Mouse (Mus musculus): ENCODE measurements around the gene Dpysl5. TPM values are rescaled to one million over a fixed set of nuclear protein-coding genes. Genes with fewer than 3 reads are reported as not detected.

Dpysl5 gene
- polyA plus RNA-seq, 1 experiment from 2014 or later: 89.1 TPM

DNA sequence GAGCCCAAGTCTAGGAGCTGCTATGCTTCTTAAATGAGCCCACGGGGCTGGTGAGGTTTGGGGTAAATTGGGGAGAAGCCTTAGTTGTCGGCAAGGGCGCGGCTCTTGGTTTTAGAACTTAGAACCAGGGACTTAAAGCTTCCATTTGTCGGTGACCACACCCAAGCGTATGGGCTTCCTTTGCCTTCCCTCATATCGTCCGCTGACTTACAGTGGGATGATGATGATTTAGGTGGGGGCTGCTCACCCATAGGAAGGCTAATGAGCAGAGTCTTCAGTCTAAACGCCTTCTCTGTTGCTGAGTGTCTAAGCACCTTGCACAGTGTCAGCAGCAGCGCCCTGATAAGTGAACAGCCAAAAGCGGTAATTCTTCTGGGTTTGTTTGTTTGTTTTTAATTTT is 2.3 kb downstream of the Dpysl5 start:
- H3K4me1 ChIP-seq (ENCODE audit: control insufficient read depth, insufficient read depth, low read length): peaks cover 27% of the 10 kb centered on the region
- H3K9ac ChIP-seq (ENCODE audit: low read length): peak overlapping the region; percentile 95
- peak overlapping the region; percentile 75 for H3K27ac ChIP-seq (ENCODE audit: low read depth, low read length)
- no peaks in the 10 kb centered on the region for H3K27me3 ChIP-seq (ENCODE audit: control insufficient read depth, insufficient read depth, low read length)
- peak overlapping the region; percentile 82 for H3K4me2 ChIP-seq
- no peaks in the 10 kb centered on the region for H3K9me3 ChIP-seq (ENCODE audit: control insufficient read depth, low read length)
- 17% methylated on average over 11 of the region's 11 CpGs for WGBS
- no peaks in the 10 kb centered on the region for H3K36me3 ChIP-seq (ENCODE audit: control insufficient read depth, insufficient read depth, low read length)
- DNase-seq (ENCODE audit: low spot score, missing footprints): no peak
- peak overlapping the region; percentile 82 for H3K4me3 ChIP-seq (ENCODE audit: low read depth, low read length)
- ATAC-seq (ENCODE audit: low FRiP score): no peak

DNA sequence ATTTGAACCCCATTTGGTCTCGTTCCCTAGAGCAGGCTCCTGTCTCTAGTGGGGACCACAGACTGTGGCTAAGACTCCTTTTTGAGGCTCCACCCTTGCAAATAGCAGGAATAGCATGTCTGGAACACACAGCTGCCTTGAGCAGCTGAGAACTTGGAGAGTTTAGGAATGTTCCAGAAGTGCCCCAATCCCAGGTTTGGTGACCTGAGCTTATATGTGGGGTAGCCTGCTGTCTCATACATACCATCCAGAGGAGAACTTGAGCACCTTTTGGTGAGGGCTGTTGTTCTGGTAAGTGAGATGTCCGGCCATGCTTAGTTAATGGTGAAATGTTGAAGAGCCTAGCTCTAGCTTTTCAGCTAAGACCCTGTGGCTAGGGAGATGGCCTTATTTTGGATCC is 4.9 kb downstream of the Dpysl5 start:
- no peaks in the 10 kb centered on the region for H3K9me3 ChIP-seq (ENCODE audit: control insufficient read depth, low read length)
- no peak overlapping the region for H3K27ac ChIP-seq (ENCODE audit: low read depth, low read length)
- no peak overlapping the region for H3K9ac ChIP-seq (ENCODE audit: low read length)
- no peak overlapping the region for H3K4me2 ChIP-seq
- WGBS: 95% methylated on average over 2 of the region's 2 CpGs
- peak; percentile 81 for DNase-seq (ENCODE audit: low spot score, missing footprints)
- ATAC-seq (ENCODE audit: low FRiP score): no peak
- no peaks in the 10 kb centered on the region for H3K27me3 ChIP-seq (ENCODE audit: control insufficient read depth, insufficient read depth, low read length)
- peaks cover 29% of the 10 kb centered on the region for H3K4me1 ChIP-seq (ENCODE audit: control insufficient read depth, insufficient read depth, low read length)
- H3K4me3 ChIP-seq (ENCODE audit: low read depth, low read length): no peak overlapping the region
- no peaks in the 10 kb centered on the region for H3K36me3 ChIP-seq (ENCODE audit: control insufficient read depth, insufficient read depth, low read length)

DNA sequence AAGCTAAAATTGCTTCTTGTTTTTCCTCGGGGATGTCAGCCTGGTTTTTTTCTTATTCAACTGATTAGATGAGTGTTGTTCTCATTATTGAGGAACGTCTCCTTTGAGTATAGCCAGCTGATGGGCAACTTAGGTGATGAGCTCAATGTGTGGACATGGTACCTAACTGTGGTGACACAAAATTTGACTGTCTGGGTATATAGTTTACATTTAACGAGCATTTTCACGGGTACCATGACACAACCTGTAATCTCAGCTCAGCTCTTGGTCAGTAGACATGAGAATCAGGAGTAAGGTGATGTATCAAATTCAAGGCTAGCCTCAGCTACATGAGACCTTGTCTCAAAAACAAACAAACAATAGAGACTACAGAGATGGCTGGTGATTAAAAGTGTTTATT is 6.1 kb downstream of the Dpysl5 start:
- peak overlapping the region; percentile 88; the same call in 1 of the 2 replicates for H3K27ac ChIP-seq (ENCODE audit: low read depth, low read length)
- H3K9me3 ChIP-seq (ENCODE audit: control insufficient read depth, low read length): no peaks in the 10 kb centered on the region
- 90% methylated on average over 4 of the region's 4 CpGs for WGBS
- ATAC-seq (ENCODE audit: low FRiP score): no peak
- H3K4me2 ChIP-seq: no peak overlapping the region
- H3K4me3 ChIP-seq (ENCODE audit: low read depth, low read length): no peak overlapping the region
- peak; percentile 85 for DNase-seq (ENCODE audit: low spot score, missing footprints)
- peak overlapping the region; percentile 66; the same call in 1 of the 2 replicates for H3K9ac ChIP-seq (ENCODE audit: low read length)
- peaks cover 29% of the 10 kb centered on the region for H3K4me1 ChIP-seq (ENCODE audit: control insufficient read depth, insufficient read depth, low read length)
- H3K27me3 ChIP-seq (ENCODE audit: control insufficient read depth, insufficient read depth, low read length): no peaks in the 10 kb centered on the region
- no peaks in the 10 kb centered on the region for H3K36me3 ChIP-seq (ENCODE audit: control insufficient read depth, insufficient read depth, low read length)

DNA sequence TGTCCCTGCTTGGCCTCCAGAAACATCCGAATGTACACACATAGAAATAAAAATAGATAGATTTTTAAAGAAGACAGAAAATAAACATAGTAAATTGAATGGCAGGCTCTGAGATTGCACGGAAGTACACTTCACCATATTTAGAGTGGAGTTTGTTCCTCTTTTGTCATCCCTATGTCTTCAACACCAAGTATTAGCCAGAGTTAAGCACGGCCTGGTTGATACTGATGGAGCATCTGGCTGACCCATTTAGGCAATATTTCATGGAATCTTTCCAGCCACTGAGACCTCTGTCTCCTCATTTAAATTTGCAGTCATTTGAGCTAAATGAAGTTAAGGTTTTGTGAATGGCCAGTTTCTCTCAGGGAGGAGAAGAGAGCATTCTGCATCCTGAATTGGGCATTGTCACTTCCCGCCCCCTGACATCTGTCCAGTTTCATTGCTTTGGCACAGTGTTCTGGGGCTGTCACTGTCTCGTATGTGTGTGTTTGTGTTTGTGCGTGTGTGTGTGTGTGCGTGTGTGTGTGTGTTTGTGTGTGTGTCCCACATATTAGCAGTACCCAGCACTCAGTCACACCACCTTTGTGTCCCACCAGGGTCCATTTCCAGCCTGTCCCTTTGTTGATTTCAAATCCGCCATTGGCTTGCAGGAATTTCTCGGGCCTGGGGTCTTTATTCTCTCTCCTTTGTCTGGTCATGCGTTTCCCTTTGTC is 6.8 kb downstream of the Dpysl5 start:
- H3K36me3 ChIP-seq (ENCODE audit: control insufficient read depth, insufficient read depth, low read length): peaks cover 2% of the 10 kb centered on the region; the same call in 1 of the 2 replicates
- peak overlapping the region; percentile 0; the same call in 1 of the 2 replicates for H3K4me3 ChIP-seq (ENCODE audit: low read depth, low read length)
- DNase-seq (ENCODE audit: low spot score, missing footprints) (peak; percentile 93), ATAC-seq (ENCODE audit: low FRiP score) (peak; percentile 63)
- H3K9me3 ChIP-seq (ENCODE audit: control insufficient read depth, low read length): no peaks in the 10 kb centered on the region
- H3K4me2 ChIP-seq: peak overlapping the region; percentile 30
- H3K27ac ChIP-seq (ENCODE audit: low read depth, low read length): peak overlapping the region; percentile 88
- no peaks in the 10 kb centered on the region for H3K27me3 ChIP-seq (ENCODE audit: control insufficient read depth, insufficient read depth, low read length)
- peaks cover 29% of the 10 kb centered on the region for H3K4me1 ChIP-seq (ENCODE audit: control insufficient read depth, insufficient read depth, low read length)
- peak overlapping the region; percentile 66 for H3K9ac ChIP-seq (ENCODE audit: low read length)
- 38% methylated on average over 10 of the region's 10 CpGs for WGBS

DNA sequence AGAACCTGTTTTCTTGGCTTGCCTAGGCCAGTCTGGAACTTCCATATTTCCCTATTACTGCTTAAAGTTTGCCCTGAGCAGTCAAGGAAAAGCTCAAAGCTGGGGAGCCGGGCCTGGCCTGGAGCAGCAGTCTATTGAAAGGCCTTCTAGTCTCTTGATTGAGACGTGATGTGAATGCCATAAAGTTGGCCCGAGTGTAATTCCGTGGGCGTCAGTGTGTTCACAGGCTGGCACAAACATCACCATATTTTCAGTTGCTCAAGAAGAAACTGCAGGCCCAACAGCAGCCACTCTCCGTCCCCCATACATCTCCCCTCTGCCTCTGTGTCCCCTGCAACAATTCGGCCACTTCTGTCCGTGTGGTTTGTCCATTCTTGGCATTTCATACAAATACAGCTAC is 10.6 kb downstream of the Dpysl5 start:
- Histone ChIP-seq H3K4me2 (no peak overlapping the region), H3K36me3 (ENCODE audit: control insufficient read depth, insufficient read depth, low read length) (peaks cover 2% of the 10 kb centered on the region; the same call in 1 of the 2 replicates), H3K27me3 (ENCODE audit: control insufficient read depth, insufficient read depth, low read length) (no peaks in the 10 kb centered on the region), H3K4me3 (ENCODE audit: low read depth, low read length) (no peak overlapping the region), H3K9me3 (ENCODE audit: control insufficient read depth, low read length) (no peaks in the 10 kb centered on the region), H3K4me1 (ENCODE audit: control insufficient read depth, insufficient read depth, low read length) (peaks cover 19% of the 10 kb centered on the region), H3K27ac (ENCODE audit: low read depth, low read length) (no peak overlapping the region), H3K9ac (ENCODE audit: low read length) (no peak overlapping the region)
- DNase-seq (ENCODE audit: low spot score, missing footprints) (no peak), ATAC-seq (ENCODE audit: low FRiP score) (no peak)
- 88% methylated on average over 8 of the region's 8 CpGs for WGBS

DNA sequence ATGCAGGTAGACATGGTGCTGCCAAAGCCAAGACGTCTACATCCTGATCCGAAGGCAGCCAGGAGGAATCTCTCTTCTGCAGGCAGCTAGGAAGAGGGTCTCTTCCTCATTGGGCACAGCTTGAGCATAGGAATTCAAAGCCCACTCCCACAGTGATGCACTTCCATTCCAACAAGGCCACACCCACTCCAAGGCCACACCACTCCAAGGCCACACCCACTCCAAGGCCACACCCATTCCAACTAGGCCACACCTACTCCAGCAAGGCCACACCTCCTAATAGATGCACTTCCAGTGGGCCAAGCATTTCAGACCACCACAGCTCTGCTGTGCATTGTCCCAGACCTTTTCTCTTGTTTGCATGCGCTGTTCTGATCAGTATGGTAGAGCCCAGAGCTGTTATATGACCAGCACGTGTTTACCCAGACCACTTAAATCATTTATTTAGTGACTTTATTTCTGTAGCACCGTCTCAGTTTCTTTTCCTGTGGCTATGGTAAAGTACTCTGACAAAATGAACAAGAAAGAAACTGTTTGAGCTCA is 14.9 kb downstream of the Dpysl5 start:
- no peaks in the 10 kb centered on the region for H3K9me3 ChIP-seq (ENCODE audit: control insufficient read depth, low read length)
- H3K9ac ChIP-seq (ENCODE audit: low read length): no peak overlapping the region
- DNase-seq (ENCODE audit: low spot score, missing footprints) (peak; percentile 60), ATAC-seq (ENCODE audit: low FRiP score) (no peak)
- no peak overlapping the region for H3K27ac ChIP-seq (ENCODE audit: low read depth, low read length)
- H3K4me3 ChIP-seq (ENCODE audit: low read depth, low read length): no peak overlapping the region
- H3K4me1 ChIP-seq (ENCODE audit: control insufficient read depth, insufficient read depth, low read length): 0 out of 2 replicates have a peak, but pooled peaks cover 2% of the 10 kb centered on the region
- H3K4me2 ChIP-seq: no peak overlapping the region
- WGBS: 96% methylated on average over 5 of the region's 5 CpGs
- H3K36me3 ChIP-seq (ENCODE audit: control insufficient read depth, insufficient read depth, low read length): peaks cover 2% of the 10 kb centered on the region; the same call in 1 of the 2 replicates
- H3K27me3 ChIP-seq (ENCODE audit: control insufficient read depth, insufficient read depth, low read length): no peaks in the 10 kb centered on the region

DNA sequence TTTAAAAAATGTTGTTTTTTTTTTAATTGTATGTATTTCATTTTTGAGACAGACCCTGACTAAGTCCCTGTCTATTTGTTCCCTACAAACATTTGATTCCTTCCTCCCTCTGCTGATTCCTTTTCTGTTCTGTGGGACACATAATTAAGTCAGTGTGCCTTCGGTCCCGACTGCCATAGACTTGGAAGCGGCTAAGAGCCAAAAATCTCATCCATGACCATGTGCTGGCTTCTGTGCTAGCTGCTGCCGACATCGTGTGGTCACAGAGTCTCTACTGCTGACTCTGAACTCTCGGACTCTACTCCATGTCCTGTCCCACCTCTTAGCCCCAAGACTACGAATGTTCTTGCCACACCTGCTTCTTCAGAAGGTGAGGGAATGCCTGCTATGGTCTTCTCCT is 21.1 kb downstream of the Dpysl5 start:
- no peak overlapping the region for H3K27ac ChIP-seq (ENCODE audit: low read depth, low read length)
- DNase-seq (ENCODE audit: low spot score, missing footprints): no peak
- H3K9me3 ChIP-seq (ENCODE audit: control insufficient read depth, low read length): no peaks in the 10 kb centered on the region
- 91% methylated on average over 7 of the region's 7 CpGs for WGBS
- no peak overlapping the region for H3K4me3 ChIP-seq (ENCODE audit: low read depth, low read length)
- H3K36me3 ChIP-seq (ENCODE audit: control insufficient read depth, insufficient read depth, low read length): peaks cover 5% of the 10 kb centered on the region
- H3K27me3 ChIP-seq (ENCODE audit: control insufficient read depth, insufficient read depth, low read length): no peaks in the 10 kb centered on the region
- H3K4me2 ChIP-seq: no peak overlapping the region
- no peak for ATAC-seq (ENCODE audit: low FRiP score)
- no peak overlapping the region for H3K9ac ChIP-seq (ENCODE audit: low read length)
- peaks cover 15% of the 10 kb centered on the region for H3K4me1 ChIP-seq (ENCODE audit: control insufficient read depth, insufficient read depth, low read length)

DNA sequence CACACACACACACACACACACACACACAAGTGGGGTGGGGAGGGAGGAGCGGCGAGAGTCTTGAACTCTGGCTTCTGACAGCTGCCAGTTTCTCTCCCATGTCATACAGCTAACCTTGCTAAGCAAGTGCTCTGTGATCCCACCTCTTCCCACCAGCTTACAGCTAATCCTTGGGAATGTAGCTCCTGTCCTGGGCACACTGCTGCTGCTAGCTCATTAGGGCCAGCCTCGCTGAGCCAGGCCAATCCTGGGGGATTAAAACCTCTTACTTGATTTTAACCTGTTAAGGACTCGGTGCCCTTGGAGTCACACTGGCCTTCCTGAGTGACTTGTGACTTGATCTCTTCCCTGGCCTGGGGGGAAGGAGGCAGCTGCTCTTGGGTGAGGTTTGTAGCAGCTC is 23.3 kb downstream of the Dpysl5 start:
- H3K4me1 ChIP-seq (ENCODE audit: control insufficient read depth, insufficient read depth, low read length): peaks cover 30% of the 10 kb centered on the region
- H3K27ac ChIP-seq (ENCODE audit: low read depth, low read length): no peak overlapping the region
- no peak overlapping the region for H3K4me3 ChIP-seq (ENCODE audit: low read depth, low read length)
- H3K36me3 ChIP-seq (ENCODE audit: control insufficient read depth, insufficient read depth, low read length): peaks cover 5% of the 10 kb centered on the region
- H3K4me2 ChIP-seq: no peak overlapping the region
- ATAC-seq (ENCODE audit: low FRiP score): no peak
- H3K9ac ChIP-seq (ENCODE audit: low read length): no peak overlapping the region
- no peaks in the 10 kb centered on the region for H3K9me3 ChIP-seq (ENCODE audit: control insufficient read depth, low read length)
- WGBS: 45% methylated on average over 4 of the region's 4 CpGs
- no peaks in the 10 kb centered on the region for H3K27me3 ChIP-seq (ENCODE audit: control insufficient read depth, insufficient read depth, low read length)
- DNase-seq (ENCODE audit: low spot score, missing footprints): no peak

DNA sequence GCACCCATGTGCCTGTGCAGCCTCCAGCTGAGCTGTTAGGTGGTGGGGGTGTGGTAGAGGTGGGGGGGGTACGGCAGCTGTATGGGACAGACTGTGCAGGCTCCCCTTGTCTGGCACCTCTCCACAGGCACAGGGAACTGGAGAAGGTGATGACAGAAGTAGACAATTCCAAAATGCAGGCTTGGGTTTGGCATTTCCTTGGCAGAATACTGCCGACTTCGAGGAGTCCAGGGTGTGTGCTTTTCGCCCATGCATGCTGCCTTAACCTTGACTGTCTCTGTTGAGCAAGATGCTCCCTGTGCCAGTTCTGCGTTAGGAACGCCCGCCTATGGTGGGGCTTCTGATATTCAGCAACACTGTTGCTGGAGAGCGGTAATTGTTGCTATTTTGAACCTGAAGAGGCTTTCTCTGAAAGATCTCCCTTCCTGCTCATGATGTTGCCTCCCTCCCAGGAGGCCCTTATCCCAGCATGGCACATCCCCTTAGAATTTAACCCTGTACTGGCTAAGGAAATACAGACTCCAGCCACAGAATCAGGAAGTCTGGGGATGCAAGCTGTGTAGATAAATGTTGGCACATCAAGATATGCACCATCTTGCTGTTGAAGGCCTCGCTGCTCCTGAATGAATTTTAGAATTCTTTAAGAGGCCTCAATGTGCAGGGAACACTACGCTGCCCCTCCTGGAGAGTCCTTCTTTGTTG is 26.9 kb downstream of the Dpysl5 start:
- DNase-seq (ENCODE audit: low spot score, missing footprints) (no peak), ATAC-seq (ENCODE audit: low FRiP score) (no peak)
- Histone ChIP-seq H3K36me3 (ENCODE audit: control insufficient read depth, insufficient read depth, low read length) (peaks cover under 1% of the 10 kb centered on the region), H3K4me2 (no peak overlapping the region), H3K9ac (ENCODE audit: low read length) (0 out of 2 replicates have a peak overlapping the region, but pooled peaks have one; percentile 6), H3K27me3 (ENCODE audit: control insufficient read depth, insufficient read depth, low read length) (no peaks in the 10 kb centered on the region), H3K4me1 (ENCODE audit: control insufficient read depth, insufficient read depth, low read length) (peaks cover 29% of the 10 kb centered on the region), H3K27ac (ENCODE audit: low read depth, low read length) (no peak overlapping the region), H3K9me3 (ENCODE audit: control insufficient read depth, low read length) (no peaks in the 10 kb centered on the region), H3K4me3 (ENCODE audit: low read depth, low read length) (no peak overlapping the region)
- 58% methylated on average over 10 of the region's 10 CpGs for WGBS

Measured in midbrain, embryonic 11.5 days (tissue).